Mouse (Mus musculus): ENCODE results near the gene Mief2. TPM values are rescaled to one million over a fixed set of nuclear protein-coding genes. Genes with fewer than 3 reads are reported as not detected.

Mief2 gene
- polyA plus RNA-seq, 1 experiment: 28.4 TPM

GRCm38 (mm10) chr11:60727392-60728140 lies 632 bp upstream of the Mief2 start:
- H3K27ac ChIP-seq (ENCODE audit: insufficient read depth, low read length): peak overlapping the region; percentile 61
- TF ChIP-seq POLR2A (IDR thresholded peaks at IDR 0.05; ENCODE audit: borderline replicate concordance, insufficient read depth, low read length) (no peak), CTCF (IDR thresholded peaks at IDR 0.05; ENCODE audit: borderline replicate concordance, insufficient read depth, low read depth, low read length) (no peak)
- no peak for DNase-seq
- WGBS: 1% methylated on average over 12 of the region's 12 CpGs
- H3K27me3 ChIP-seq (ENCODE audit: control insufficient read depth, insufficient read depth, low read length): no peaks in the 10 kb centered on the region
- peak overlapping the region; percentile 71 for H3K4me3 ChIP-seq (replicated peaks; ENCODE audit: insufficient read depth, low read depth, low read length)
- peaks cover 4% of the 10 kb centered on the region for H3K4me1 ChIP-seq (ENCODE audit: control insufficient read depth, insufficient read depth, low read length)

GRCm38 (mm10) chr11:60729217-60729641 lies 1.0 kb downstream of the Mief2 start:
- DNase-seq: peak in 1 of 2 experiments; percentile 34
- 67% methylated on average over 6 of the region's 6 CpGs for WGBS
- H3K4me1 ChIP-seq (ENCODE audit: control insufficient read depth, insufficient read depth, low read length): peaks cover 4% of the 10 kb centered on the region
- peak overlapping the region; percentile 71 for H3K4me3 ChIP-seq (replicated peaks; ENCODE audit: insufficient read depth, low read depth, low read length)
- no peak for TF ChIP-seq CTCF (IDR thresholded peaks at IDR 0.05; ENCODE audit: borderline replicate concordance, insufficient read depth, low read depth, low read length)
- TF ChIP-seq POLR2A (IDR thresholded peaks at IDR 0.05; ENCODE audit: borderline replicate concordance, insufficient read depth, low read length): no peak
- H3K27me3 ChIP-seq (ENCODE audit: control insufficient read depth, insufficient read depth, low read length): no peaks in the 10 kb centered on the region
- no peak overlapping the region for H3K27ac ChIP-seq (ENCODE audit: insufficient read depth, low read length)

GRCm38 (mm10) chr11:60730169-60730568 lies 2.0 kb downstream of the Mief2 start:
- DNase-seq: no peak
- 81% methylated on average over 9 of the region's 9 CpGs for WGBS
- H3K27me3 ChIP-seq (ENCODE audit: control insufficient read depth, insufficient read depth, low read length): no peaks in the 10 kb centered on the region
- H3K27ac ChIP-seq (ENCODE audit: insufficient read depth, low read length): no peak overlapping the region
- H3K4me3 ChIP-seq (replicated peaks; ENCODE audit: insufficient read depth, low read depth, low read length): no peak overlapping the region
- H3K4me1 ChIP-seq (ENCODE audit: control insufficient read depth, insufficient read depth, low read length): peaks cover 4% of the 10 kb centered on the region
- no peak for TF ChIP-seq CTCF (IDR thresholded peaks at IDR 0.05; ENCODE audit: borderline replicate concordance, insufficient read depth, low read depth, low read length)
- no peak for TF ChIP-seq POLR2A (IDR thresholded peaks at IDR 0.05; ENCODE audit: borderline replicate concordance, insufficient read depth, low read length)

- 75% methylated on average over 14 of the region's 14 CpGs for WGBS
- no peak overlapping the region for H3K27ac ChIP-seq (ENCODE audit: insufficient read depth, low read length)
- no peaks in the 10 kb centered on the region for H3K27me3 ChIP-seq (ENCODE audit: control insufficient read depth, insufficient read depth, low read length)
- DNase-seq: peak in 1 of 2 experiments; percentile 18
- TF ChIP-seq POLR2A (IDR thresholded peaks at IDR 0.05; ENCODE audit: borderline replicate concordance, insufficient read depth, low read length): no peak
- TF ChIP-seq CTCF (IDR thresholded peaks at IDR 0.05; ENCODE audit: borderline replicate concordance, insufficient read depth, low read depth, low read length): no peak
- no peak overlapping the region for H3K4me3 ChIP-seq (replicated peaks; ENCODE audit: insufficient read depth, low read depth, low read length)
- peaks cover under 1% of the 10 kb centered on the region; the same call in 1 of the 2 replicates for H3K4me1 ChIP-seq (ENCODE audit: control insufficient read depth, insufficient read depth, low read length)
These were observed 3.1 kb downstream of the Mief2 start for GRCm38 (mm10) chr11:60731251-60731650.

GRCm38 (mm10) chr11:60734206-60734605 lies 6.0 kb downstream of the Mief2 start:
- Histone ChIP-seq H3K27ac (ENCODE audit: insufficient read depth, low read length) (no peak overlapping the region), H3K27me3 (ENCODE audit: control insufficient read depth, insufficient read depth, low read length) (no peaks in the 10 kb centered on the region), H3K4me3 (replicated peaks; ENCODE audit: insufficient read depth, low read depth, low read length) (no peak overlapping the region), H3K4me1 (ENCODE audit: control insufficient read depth, insufficient read depth, low read length) (no peaks in the 10 kb centered on the region)
- 76% methylated on average over 2 of the region's 2 CpGs for WGBS
- no peak for DNase-seq
- TF ChIP-seq POLR2A (IDR thresholded peaks at IDR 0.05; ENCODE audit: borderline replicate concordance, insufficient read depth, low read length): no peak
- TF ChIP-seq CTCF (IDR thresholded peaks at IDR 0.05; ENCODE audit: borderline replicate concordance, insufficient read depth, low read depth, low read length): no peak

- no peak for DNase-seq
- WGBS: 60% methylated on average over 5 of the region's 5 CpGs
These were observed 7.0 kb downstream of the Mief2 start for GRCm38 (mm10) chr11:60735191-60735590.

GRCm38 (mm10) chr11:60736491-60736890 lies 8.3 kb downstream of the Mief2 start:
- WGBS: 84% methylated on average over 3 of the region's 3 CpGs
- Histone ChIP-seq H3K27ac (ENCODE audit: insufficient read depth, low read length) (no peak overlapping the region), H3K4me3 (replicated peaks; ENCODE audit: insufficient read depth, low read depth, low read length) (no peak overlapping the region), H3K4me1 (ENCODE audit: control insufficient read depth, insufficient read depth, low read length) (no peaks in the 10 kb centered on the region), H3K27me3 (ENCODE audit: control insufficient read depth, insufficient read depth, low read length) (no peaks in the 10 kb centered on the region)
- DNase-seq: no peak
- TF ChIP-seq POLR2A (IDR thresholded peaks at IDR 0.05; ENCODE audit: borderline replicate concordance, insufficient read depth, low read length): no peak
- no peak for TF ChIP-seq CTCF (IDR thresholded peaks at IDR 0.05; ENCODE audit: borderline replicate concordance, insufficient read depth, low read depth, low read length)

More at GRCm38 (mm10) chr11:60735191-60735590, 7.0 kb downstream of the Mief2 start:
- Histone ChIP-seq H3K27ac (ENCODE audit: insufficient read depth, low read length) (no peak overlapping the region), H3K4me3 (replicated peaks; ENCODE audit: insufficient read depth, low read depth, low read length) (no peak overlapping the region), H3K27me3 (ENCODE audit: control insufficient read depth, insufficient read depth, low read length) (no peaks in the 10 kb centered on the region), H3K4me1 (ENCODE audit: control insufficient read depth, insufficient read depth, low read length) (no peaks in the 10 kb centered on the region)
- no peak for TF ChIP-seq POLR2A (IDR thresholded peaks at IDR 0.05; ENCODE audit: borderline replicate concordance, insufficient read depth, low read length)
- no peak for TF ChIP-seq CTCF (IDR thresholded peaks at IDR 0.05; ENCODE audit: borderline replicate concordance, insufficient read depth, low read depth, low read length)

- H3K27me3 ChIP-seq (ENCODE audit: control insufficient read depth, insufficient read depth, low read length): no peaks in the 10 kb centered on the region
- TF ChIP-seq CTCF (IDR thresholded peaks at IDR 0.05; ENCODE audit: borderline replicate concordance, insufficient read depth, low read depth, low read length) (no peak), POLR2A (IDR thresholded peaks at IDR 0.05; ENCODE audit: borderline replicate concordance, insufficient read depth, low read length) (no peak)
- no peak for DNase-seq
- H3K4me1 ChIP-seq (ENCODE audit: control insufficient read depth, insufficient read depth, low read length): no peaks in the 10 kb centered on the region
- H3K27ac ChIP-seq (ENCODE audit: insufficient read depth, low read length): no peak overlapping the region
- no peak overlapping the region for H3K4me3 ChIP-seq (replicated peaks; ENCODE audit: insufficient read depth, low read depth, low read length)
These were observed 9.3 kb downstream of the Mief2 start for GRCm38 (mm10) chr11:60737450-60737849.

All from cerebellum, adult 2 months (tissue).